28 mouse cellular contexts compared by ENCODE assay signal in genomic region chr6:30751209-30751608, GRCm38 (mm10). TPM values are rescaled to one million over a fixed set of nuclear protein-coding genes. Genes with fewer than 3 reads are reported as not detected.
"Had no signal": no experiment of that assay in that cellular context is flagged by ENCODE, and none has a peak within 500 bp of the region (broad histone marks: within the 10 kb centered on the region; RNA-seq: fewer than 3 reads in every experiment).

No protein-coding gene starts in this region.

- ATAC-seq: hindbrain, embryonic 16.5 days; inflammation-experienced regulatory T-cells, adult 6 months; intestine, embryonic 16.5 days; liver, postnatal 0 days had no signal

- H3K27ac ChIP-seq: gastrocnemius, adult 2 months; heart, adult 2 months; heart, embryonic 10.5 days; hindbrain, embryonic 10.5 days; hindbrain, embryonic 12.5 days; hindbrain, embryonic 14.5 days; layer of hippocampus, adult 2 months; left cerebral cortex, adult 2 months; limb, embryonic 13.5 days; liver, embryonic 13.5 days; liver, embryonic 15.5 days had no signal

- H3K4me2 ChIP-seq: heart, embryonic 13.5 days; heart, embryonic 15.5 days; hindbrain, embryonic 12.5 days; hindbrain, embryonic 14.5 days; limb, embryonic 13.5 days; liver, embryonic 11.5 days; liver, embryonic 13.5 days; liver, embryonic 15.5 days had no signal

- H3K4me3 ChIP-seq: gastrocnemius, adult 2 months; heart, adult 2 months; heart, embryonic 10.5 days; heart, embryonic 13.5 days; heart, embryonic 15.5 days; hindbrain, embryonic 10.5 days; hindbrain, embryonic 12.5 days; layer of hippocampus, adult 2 months; left cerebral cortex, adult 2 months; limb, embryonic 13.5 days; liver, embryonic 13.5 days; liver, embryonic 15.5 days had no signal

- H3K27me3 ChIP-seq: heart, embryonic 13.5 days; heart, embryonic 15.5 days; hindbrain, embryonic 12.5 days; limb, embryonic 13.5 days; liver, embryonic 13.5 days; liver, embryonic 15.5 days had no signal

- H3K9me3 ChIP-seq: heart, embryonic 10.5 days; heart, embryonic 13.5 days; heart, embryonic 15.5 days; hindbrain, embryonic 10.5 days; hindbrain, embryonic 12.5 days; limb, embryonic 13.5 days; liver, embryonic 13.5 days; liver, embryonic 15.5 days had no signal

- DNase-seq: gastrocnemius, adult 2 months; gastrocnemius, postnatal 10 days; gastrocnemius, postnatal 25 days; heart, adult 2 months; heart, postnatal 4 days; kidney, adult 18-20 months; kidney, adult 8-10 months; kidney, postnatal 10 days; kidney, postnatal 25 days; kidney, postnatal 4 days; liver; liver, embryonic 13.5 days; liver, postnatal 0 days had no signal

- H3K9ac ChIP-seq: heart, embryonic 13.5 days; heart, embryonic 15.5 days; hindbrain, embryonic 12.5 days; hindbrain, embryonic 14.5 days; limb, embryonic 13.5 days; liver, embryonic 13.5 days; liver, embryonic 15.5 days; liver, postnatal 0 days had no signal

- H3K4me1 ChIP-seq: heart, embryonic 10.5 days; hindbrain, embryonic 10.5 days; hindbrain, embryonic 12.5 days; liver, embryonic 13.5 days; liver, embryonic 15.5 days had no signal

RNA-seq across cellular contexts. Expression of gene Mest, which starts 27.9 kb away (rescaled TPM):
- total RNA-seq: granulocyte monocyte progenitor cell, adult 5-6 weeks had no signal
